Mouse (Mus musculus) liver, adult 2 months (tissue): ENCODE measurements around the gene Aldh1a2.

ENCODE experiments used
- CTCF ChIP-seq: fragments of 200-500 bp; IDR thresholded peaks from 2 replicates; pipeline ENCODE4 v1.5.1; 2011; ENCODE audit warnings: low read depth, low read length, control low read depth
- POLR2A ChIP-seq: fragments of 200-500 bp; IDR thresholded peaks from 2 replicates; pipeline ENCODE4 v1.6.1; 2011; ENCODE audit warnings: low read length, control low read depth; ENCODE audit not compliant: insufficient read depth; ENCODE audit errors: extremely low read depth

DNA sequence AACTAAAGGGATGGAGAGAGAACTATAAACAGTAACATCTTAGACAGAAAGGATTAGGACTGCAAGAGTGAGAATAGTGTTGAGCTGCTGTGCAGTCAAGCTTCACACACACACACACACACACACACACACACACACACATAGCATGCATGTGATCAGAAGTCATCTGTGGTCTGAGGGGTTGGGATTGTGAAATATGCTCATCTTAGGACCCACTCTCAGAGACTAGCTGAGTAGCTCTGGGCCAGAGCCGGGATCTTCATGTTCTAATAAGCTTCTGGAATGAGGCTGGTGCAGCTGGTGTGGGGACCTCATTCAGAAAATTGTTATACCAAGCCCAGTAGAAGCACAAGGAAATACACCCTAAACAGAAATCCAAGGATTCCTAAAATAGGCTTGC lies 75.1 kb downstream of the Aldh1a2 start:
- no peak for TF ChIP-seq POLR2A
- no peak for TF ChIP-seq CTCF
